Mouse (Mus musculus): Measurements from ENCODE around the gene Dhfr. TPM values are rescaled to one million over a fixed set of nuclear protein-coding genes. Genes with fewer than 3 reads are reported as not detected.

Dhfr gene
- polyA plus RNA-seq, 1 experiment from 2014 or later: 11.9 TPM

DNA sequence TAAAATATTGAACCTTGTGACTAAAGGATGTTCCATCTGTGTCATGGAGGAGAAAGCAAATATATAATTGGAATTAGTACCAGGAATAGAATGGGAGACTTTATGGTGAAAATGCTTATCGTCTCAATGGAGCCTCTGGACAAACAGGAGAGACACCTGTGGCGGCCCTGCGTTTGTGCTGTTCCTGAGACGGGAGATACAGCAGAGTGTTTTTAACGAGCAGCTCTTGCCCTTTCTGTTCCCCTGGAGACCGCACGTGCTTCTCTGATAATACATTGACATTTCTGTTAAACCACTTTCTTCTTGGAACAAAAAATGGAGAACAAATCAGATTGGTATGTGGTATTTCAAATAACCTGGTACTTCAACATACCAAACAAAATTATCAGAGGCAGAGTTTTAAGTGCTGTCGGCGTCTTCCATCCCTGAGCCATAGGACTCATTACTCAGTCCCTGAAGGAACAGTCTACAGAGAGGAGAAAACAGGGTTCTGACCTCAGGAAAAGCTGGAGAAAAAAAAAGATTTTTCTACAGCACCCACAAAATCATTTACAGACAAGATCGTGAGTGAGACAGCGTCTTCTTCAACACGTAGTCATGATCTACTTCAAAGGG lies 38.6 kb downstream of the Dhfr start:
- no peaks in the 10 kb centered on the region for H3K27me3 ChIP-seq (replicated peaks)
- WGBS: 75% methylated on average over 12 of the region's 12 CpGs
- H3K27ac ChIP-seq (replicated peaks): no peak overlapping the region
- H3K4me1 ChIP-seq: no peaks in the 10 kb centered on the region
- no peak overlapping the region for H3K9ac ChIP-seq
- no peak overlapping the region for H3K4me2 ChIP-seq
- no peak for ATAC-seq (ENCODE audit: extremely low read depth, insufficient number of reproducible peaks, low FRiP score, low TSS enrichment)
- no peaks in the 10 kb centered on the region for H3K9me3 ChIP-seq
- no peak overlapping the region for H3K4me3 ChIP-seq
- no peaks in the 10 kb centered on the region for H3K36me3 ChIP-seq

DNA sequence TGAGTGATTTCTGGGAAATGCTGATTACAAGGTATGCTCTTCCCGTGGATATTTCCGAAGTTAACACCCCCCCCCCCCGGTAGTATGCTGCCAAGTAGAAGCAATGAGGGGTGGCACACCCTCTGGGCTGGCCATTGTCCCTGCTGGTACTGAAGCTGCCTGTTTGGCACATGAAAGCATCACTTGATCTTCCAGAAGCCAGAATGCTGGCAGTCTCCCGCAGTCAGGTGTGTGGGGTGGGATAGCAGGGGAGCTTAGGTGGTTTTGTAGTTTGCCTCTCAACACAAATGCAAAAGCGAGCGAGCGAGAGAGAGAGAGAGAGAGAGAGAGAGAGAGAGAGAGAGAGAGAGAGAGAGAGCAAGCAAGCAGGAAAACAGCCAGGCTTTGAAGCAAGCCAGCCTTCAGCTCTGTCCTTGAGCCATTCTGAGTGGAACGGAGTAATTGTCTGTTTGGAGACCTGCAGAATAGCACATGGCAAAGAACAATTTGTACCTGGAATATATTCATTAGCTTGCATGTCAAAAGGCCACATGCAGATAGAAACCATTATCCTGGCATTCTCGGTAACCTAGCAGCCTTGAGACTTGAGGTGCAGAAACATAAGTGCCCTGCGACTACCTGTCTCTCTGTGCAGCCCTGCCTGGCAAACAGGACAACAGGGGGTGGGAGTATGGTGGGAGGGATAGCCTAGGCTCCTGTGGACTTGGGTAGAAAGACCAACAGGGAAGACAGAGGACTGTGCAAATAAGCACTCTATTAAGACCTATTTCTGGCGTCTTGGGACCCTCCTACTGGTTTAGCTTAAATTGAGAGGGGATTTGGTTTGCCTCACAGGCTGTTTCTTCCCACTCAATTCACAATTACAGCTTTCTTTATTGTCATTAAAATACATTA lies 44.2 kb downstream of the Dhfr start:
- ATAC-seq (ENCODE audit: extremely low read depth, insufficient number of reproducible peaks, low FRiP score, low TSS enrichment): no peak
- no peak overlapping the region for H3K27ac ChIP-seq (replicated peaks)
- H3K36me3 ChIP-seq: no peaks in the 10 kb centered on the region
- no peaks in the 10 kb centered on the region for H3K27me3 ChIP-seq (replicated peaks)
- no peak overlapping the region for H3K4me3 ChIP-seq
- no peak overlapping the region for H3K4me2 ChIP-seq
- H3K4me1 ChIP-seq: no peaks in the 10 kb centered on the region
- H3K9ac ChIP-seq: no peak overlapping the region
- WGBS: 63% methylated on average over 11 of the region's 11 CpGs
- no peaks in the 10 kb centered on the region for H3K9me3 ChIP-seq

DNA sequence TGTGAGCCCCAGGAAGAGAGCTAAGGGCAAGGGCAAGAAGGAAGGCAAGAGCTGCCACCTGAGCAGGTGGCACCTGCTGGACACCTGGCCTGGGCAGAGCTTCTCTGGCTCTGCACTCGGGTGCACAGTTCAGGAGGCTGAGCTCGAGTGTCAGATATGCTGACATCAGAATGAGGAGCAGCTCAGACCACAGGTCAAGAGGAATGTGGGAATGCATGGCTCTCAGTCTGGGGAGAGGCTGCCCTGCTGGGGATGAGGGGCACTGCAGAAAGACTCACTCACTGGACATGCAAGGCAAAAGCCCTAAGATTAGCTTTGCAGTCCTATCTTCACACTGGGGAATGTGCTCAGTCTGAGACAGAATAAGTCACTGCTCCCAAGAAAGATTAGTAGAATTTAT lies 47.5 kb downstream of the Dhfr start:
- H3K9ac ChIP-seq: no peak overlapping the region
- H3K36me3 ChIP-seq: no peaks in the 10 kb centered on the region
- no peak overlapping the region for H3K27ac ChIP-seq (replicated peaks)
- no peak overlapping the region for H3K4me3 ChIP-seq
- no peaks in the 10 kb centered on the region for H3K27me3 ChIP-seq (replicated peaks)
- 16% methylated on average over 2 of the region's 2 CpGs for WGBS
- H3K9me3 ChIP-seq: no peaks in the 10 kb centered on the region
- no peak overlapping the region for H3K4me2 ChIP-seq
- ATAC-seq (ENCODE audit: extremely low read depth, insufficient number of reproducible peaks, low FRiP score, low TSS enrichment): no peak
- no peaks in the 10 kb centered on the region for H3K4me1 ChIP-seq

- Histone ChIP-seq H3K27ac (replicated peaks) (no peak overlapping the region), H3K9ac (no peak overlapping the region), H3K9me3 (no peaks in the 10 kb centered on the region), H3K4me2 (no peak overlapping the region), H3K4me1 (no peaks in the 10 kb centered on the region), H3K4me3 (no peak overlapping the region), H3K36me3 (no peaks in the 10 kb centered on the region), H3K27me3 (replicated peaks) (no peaks in the 10 kb centered on the region)
- ATAC-seq (ENCODE audit: extremely low read depth, insufficient number of reproducible peaks, low FRiP score, low TSS enrichment): no peak
- 76% methylated on average over 3 of the region's 3 CpGs for WGBS
These were observed 49.0 kb downstream of the Dhfr start for GRCm38 (mm10) chr13:92403496-92403895.

- H3K9ac ChIP-seq: no peak overlapping the region
- no peak overlapping the region for H3K27ac ChIP-seq (replicated peaks)
- no peak for ATAC-seq (ENCODE audit: extremely low read depth, insufficient number of reproducible peaks, low FRiP score, low TSS enrichment)
- no peaks in the 10 kb centered on the region for H3K36me3 ChIP-seq
- no peaks in the 10 kb centered on the region for H3K27me3 ChIP-seq (replicated peaks)
- H3K4me1 ChIP-seq: no peaks in the 10 kb centered on the region
- no peaks in the 10 kb centered on the region for H3K9me3 ChIP-seq
- WGBS: 81% methylated on average over 2 of the region's 2 CpGs
- H3K4me2 ChIP-seq: no peak overlapping the region
- no peak overlapping the region for H3K4me3 ChIP-seq
These were observed 56.0 kb downstream of the Dhfr start for GRCm38 (mm10) chr13:92410486-92410885.

DNA sequence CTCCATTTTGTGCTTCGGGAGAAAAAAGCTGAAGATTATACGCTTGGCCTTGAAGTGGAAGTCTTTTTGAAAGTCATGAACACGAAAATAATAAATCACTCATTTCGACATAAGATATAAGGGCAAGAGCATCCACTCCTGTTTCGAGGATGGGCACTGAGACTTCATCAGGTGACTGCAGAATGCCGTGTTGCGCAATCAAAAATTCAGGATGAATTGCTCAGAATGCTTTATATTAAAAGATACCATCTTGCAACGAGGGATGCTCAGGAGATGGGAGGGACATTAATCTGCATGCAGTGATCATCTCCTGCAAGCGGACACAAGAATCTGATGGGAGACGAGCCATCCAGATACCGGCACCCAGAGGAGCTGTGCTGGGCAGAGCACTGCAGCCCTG lies 65.1 kb downstream of the Dhfr start:
- Histone ChIP-seq H3K27me3 (replicated peaks) (peaks cover 35% of the 10 kb centered on the region), H3K27ac (replicated peaks) (no peak overlapping the region), H3K9me3 (no peaks in the 10 kb centered on the region), H3K4me2 (no peak overlapping the region), H3K36me3 (no peaks in the 10 kb centered on the region), H3K4me3 (no peak overlapping the region), H3K9ac (no peak overlapping the region), H3K4me1 (no peaks in the 10 kb centered on the region)
- no peak for ATAC-seq (ENCODE audit: extremely low read depth, insufficient number of reproducible peaks, low FRiP score, low TSS enrichment)
- WGBS: 71% methylated on average over 11 of the region's 11 CpGs

DNA sequence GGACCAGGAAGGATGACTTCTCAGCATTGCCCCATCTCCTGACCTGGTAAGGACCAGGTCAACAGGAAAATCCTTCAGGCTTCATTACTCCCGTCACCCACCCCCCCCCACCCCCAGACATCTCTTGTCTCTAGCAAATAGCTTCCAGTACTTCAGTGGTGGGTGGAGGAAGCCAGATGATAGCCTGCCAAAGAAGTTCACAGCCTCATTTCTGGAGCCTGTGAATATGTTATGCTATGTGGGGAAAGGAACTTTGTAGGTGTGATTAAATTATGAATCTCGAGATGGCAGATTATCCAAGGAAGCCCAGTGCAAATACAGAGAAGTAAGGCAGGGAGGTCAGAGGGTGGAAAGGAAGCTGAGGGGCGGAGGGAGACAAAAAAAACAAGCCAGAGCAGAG lies 69.2 kb downstream of the Dhfr start:
- Histone ChIP-seq H3K4me3 (no peak overlapping the region), H3K9ac (no peak overlapping the region), H3K9me3 (no peaks in the 10 kb centered on the region), H3K36me3 (no peaks in the 10 kb centered on the region), H3K4me1 (peaks cover 20% of the 10 kb centered on the region), H3K27me3 (replicated peaks) (peaks cover 76% of the 10 kb centered on the region), H3K4me2 (no peak overlapping the region), H3K27ac (replicated peaks) (no peak overlapping the region)
- no peak for ATAC-seq (ENCODE audit: extremely low read depth, insufficient number of reproducible peaks, low FRiP score, low TSS enrichment)
- 41% methylated on average over 3 of the region's 3 CpGs for WGBS

DNA sequence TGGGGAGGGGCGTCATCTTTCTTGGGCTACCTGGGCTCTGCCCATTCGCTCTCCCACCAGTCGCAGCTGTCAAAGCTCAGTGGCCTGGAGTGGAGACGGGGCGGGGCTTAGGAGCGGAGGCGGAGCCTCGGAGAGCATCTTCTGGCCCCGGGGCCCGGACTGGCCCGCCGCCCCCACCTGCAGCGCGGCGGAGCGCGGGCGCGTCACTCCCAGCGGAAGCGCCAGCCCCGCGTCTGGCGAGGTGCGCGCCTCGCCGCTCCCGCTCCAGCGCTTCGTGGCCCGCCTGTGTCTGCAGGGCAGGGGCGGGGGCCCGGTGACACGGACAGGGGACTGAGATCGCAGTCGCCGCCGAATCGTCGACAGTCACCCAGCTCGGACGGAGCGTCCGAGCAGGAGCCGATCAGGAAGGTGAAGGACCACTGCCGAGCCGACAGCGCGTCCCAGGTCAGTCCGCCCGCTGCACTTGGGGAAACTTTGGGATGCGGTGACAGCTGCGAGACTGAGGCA lies 71.3 kb downstream of the Dhfr start, which contains the start of gene Ankrd34b:
Ankrd34b (plus strand) TSS at position 139 of the 507 bp plus-strand sequence.
- WGBS: under 1% methylated on average over 46 of the region's 54 CpGs
- peaks cover 71% of the 10 kb centered on the region for H3K27me3 ChIP-seq (replicated peaks)

DNA sequence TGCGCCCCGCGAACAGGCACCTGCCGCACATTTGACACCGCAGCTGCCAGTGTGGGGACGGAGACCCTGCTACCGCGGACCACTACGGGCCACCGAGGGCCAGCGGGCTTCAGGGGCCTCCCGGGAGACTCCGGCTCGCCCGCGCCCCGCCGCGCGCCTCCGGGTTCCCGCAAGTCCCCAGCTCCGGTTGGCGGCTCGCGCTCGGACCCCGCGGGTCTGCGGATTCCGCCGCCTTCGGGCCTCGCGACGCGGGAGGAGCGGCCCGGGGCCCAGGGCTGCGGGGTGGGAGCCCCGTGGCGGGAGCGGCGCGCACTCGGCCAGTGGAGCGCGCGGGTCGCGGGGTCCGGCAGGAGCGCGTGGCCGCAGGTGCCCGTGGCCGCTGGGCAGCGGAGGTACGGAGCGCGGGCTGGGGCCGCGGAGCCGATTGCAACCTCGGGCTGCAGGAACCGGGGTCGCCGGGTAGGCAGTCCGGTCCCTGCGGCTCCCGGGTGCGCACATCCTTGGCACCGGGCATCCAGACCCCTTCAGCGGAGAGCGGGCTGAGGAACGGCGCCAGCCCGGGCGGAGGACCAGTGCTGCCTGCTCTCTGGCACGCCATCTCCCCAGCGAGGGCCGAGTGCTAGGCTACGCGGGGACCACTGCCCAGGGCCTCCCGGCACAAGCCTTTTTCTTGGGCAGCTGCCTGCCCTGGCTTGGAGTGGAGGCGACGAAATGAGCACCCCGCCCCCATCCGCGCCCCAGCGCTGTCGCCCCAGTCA lies 71.9 kb downstream of the Dhfr start:
- Histone ChIP-seq H3K9ac (peak overlapping the region; percentile 77), H3K27me3 (replicated peaks) (peaks cover 67% of the 10 kb centered on the region), H3K4me1 (peaks cover 20% of the 10 kb centered on the region), H3K27ac (replicated peaks) (no peak overlapping the region), H3K4me3 (peak overlapping the region; percentile 68), H3K36me3 (no peaks in the 10 kb centered on the region), H3K4me2 (peak overlapping the region; percentile 100), H3K9me3 (no peaks in the 10 kb centered on the region)
- WGBS: under 1% methylated on average over 67 of the region's 92 CpGs
- ATAC-seq (ENCODE audit: extremely low read depth, insufficient number of reproducible peaks, low FRiP score, low TSS enrichment): no peak

More for the DNA sequence above, 71.3 kb downstream of the Dhfr start, which contains the start of gene Ankrd34b:
- H3K9me3 ChIP-seq: no peaks in the 10 kb centered on the region
- no peaks in the 10 kb centered on the region for H3K36me3 ChIP-seq
- H3K4me1 ChIP-seq: peaks cover 20% of the 10 kb centered on the region
- H3K27ac ChIP-seq (replicated peaks): no peak within 1 kb of the TSS
- peak within 1 kb of the TSS; percentile 100 for H3K4me2 ChIP-seq
- peak within 1 kb of the TSS; percentile 77 for H3K9ac ChIP-seq
- peak within 1 kb of the TSS; percentile 68 for H3K4me3 ChIP-seq
- ATAC-seq (ENCODE audit: extremely low read depth, insufficient number of reproducible peaks, low FRiP score, low TSS enrichment): no peak; the same call in 1 of the 2 replicates

- H3K36me3 ChIP-seq: no peaks in the 10 kb centered on the region
- H3K27me3 ChIP-seq (replicated peaks): peaks cover 67% of the 10 kb centered on the region
- H3K4me1 ChIP-seq: peaks cover 20% of the 10 kb centered on the region
- H3K4me2 ChIP-seq: peak overlapping the region; percentile 100
- no peaks in the 10 kb centered on the region for H3K9me3 ChIP-seq
- peak overlapping the region; percentile 68 for H3K4me3 ChIP-seq
- H3K27ac ChIP-seq (replicated peaks): no peak overlapping the region
- ATAC-seq (ENCODE audit: extremely low read depth, insufficient number of reproducible peaks, low FRiP score, low TSS enrichment): no peak
- WGBS: 41% methylated on average over 4 of the region's 4 CpGs
- H3K9ac ChIP-seq: no peak overlapping the region
These were observed 72.9 kb downstream of the Dhfr start for GRCm38 (mm10) chr13:92427351-92427855.

All from heart, embryonic 13.5 days (tissue).